Mouse (Mus musculus): ENCODE data around the gene Fam129a. TPM values are rescaled to one million over a fixed set of nuclear protein-coding genes. Genes with fewer than 3 reads are reported as not detected.
A peak's percentile ranks its signal among the peaks of the same experiment; 100 is the strongest.

Fam129a gene
- polyA plus RNA-seq, 1 experiment from 2014 or later, result 13.1 TPM

- no peak for DNase-seq (ENCODE audit: low spot score)
- Histone ChIP-seq H3K4me3 (ENCODE audit: low read depth, low read length) (no peak overlapping the region), H3K4me1 (ENCODE audit: insufficient read depth, low read depth, low read length) (peaks cover 17% of the 10 kb centered on the region; the same call in 1 of the 2 replicates), H3K27ac (ENCODE audit: low read length) (no peak overlapping the region), H3K9ac (replicated peaks; ENCODE audit: low read depth) (no peak overlapping the region), H3K9me3 (ENCODE audit: low read length) (no peaks in the 10 kb centered on the region), H3K4me2 (replicated peaks; ENCODE audit: low read depth, low read length) (no peak overlapping the region), H3K36me3 (ENCODE audit: insufficient read depth, low read length) (no peaks in the 10 kb centered on the region), H3K27me3 (replicated peaks; ENCODE audit: insufficient read depth, low read length) (no peaks in the 10 kb centered on the region)
- ATAC-seq, result no peak
- WGBS, result 65% methylated on average over 5 of the region's 5 CpGs
- TF ChIP-seq CTCF (IDR thresholded peaks at IDR 0.05) (no peak), EP300 (IDR thresholded peaks at IDR 0.05) (no peak)
These were observed 114.0 kb downstream of the Fam129a start for GRCm38 (mm10) chr1:151684978-151685377.

GRCm38 (mm10) chr1:151685666-151686309 is 114.8 kb downstream of the Fam129a start:
- Histone ChIP-seq H3K27ac (ENCODE audit: low read length) (no peak overlapping the region), H3K27me3 (replicated peaks; ENCODE audit: insufficient read depth, low read length) (no peaks in the 10 kb centered on the region), H3K9ac (replicated peaks; ENCODE audit: low read depth) (no peak overlapping the region), H3K36me3 (ENCODE audit: insufficient read depth, low read length) (no peaks in the 10 kb centered on the region), H3K4me2 (replicated peaks; ENCODE audit: low read depth, low read length) (no peak overlapping the region), H3K4me3 (ENCODE audit: low read depth, low read length) (no peak overlapping the region), H3K4me1 (ENCODE audit: insufficient read depth, low read depth, low read length) (peaks cover 17% of the 10 kb centered on the region; the same call in 1 of the 2 replicates), H3K9me3 (ENCODE audit: low read length) (no peaks in the 10 kb centered on the region)
- 26% methylated on average over 12 of the region's 12 CpGs for WGBS
- TF ChIP-seq EP300 (IDR thresholded peaks at IDR 0.05), result peak; percentile 73; the same call in 1 of the 2 replicates
- no peak for TF ChIP-seq CTCF (IDR thresholded peaks at IDR 0.05)
- ATAC-seq (0 out of 2 replicates have a peak, but pooled peaks have one; percentile 16), DNase-seq (ENCODE audit: low spot score) (peak; percentile 47)

DNA sequence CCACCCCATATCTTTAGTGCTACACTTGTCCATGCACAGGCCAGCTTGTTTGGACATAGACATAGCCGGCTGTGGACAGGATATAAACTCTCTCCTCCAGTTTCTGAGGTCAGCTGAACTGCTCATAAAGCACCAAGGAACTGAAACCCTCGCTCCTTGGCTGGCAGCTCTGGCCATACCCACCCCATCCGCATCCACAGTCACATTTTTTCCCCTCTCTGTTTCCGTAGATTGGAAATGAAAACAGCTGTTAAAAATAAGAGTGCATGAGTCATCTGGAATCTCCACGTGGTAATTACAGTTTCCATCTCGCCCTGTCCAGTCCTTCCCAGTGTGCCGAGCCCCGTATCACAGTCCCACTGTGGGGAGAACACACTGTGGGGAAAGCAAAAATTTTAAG is 115.7 kb downstream of the Fam129a start:
- Histone ChIP-seq H3K4me1 (ENCODE audit: insufficient read depth, low read depth, low read length) (peaks cover 17% of the 10 kb centered on the region; the same call in 1 of the 2 replicates), H3K36me3 (ENCODE audit: insufficient read depth, low read length) (no peaks in the 10 kb centered on the region), H3K9ac (replicated peaks; ENCODE audit: low read depth) (no peak overlapping the region), H3K27ac (ENCODE audit: low read length) (peak overlapping the region; percentile 32; the same call in 1 of the 2 replicates), H3K9me3 (ENCODE audit: low read length) (no peaks in the 10 kb centered on the region), H3K4me2 (replicated peaks; ENCODE audit: low read depth, low read length) (no peak overlapping the region), H3K4me3 (ENCODE audit: low read depth, low read length) (no peak overlapping the region), H3K27me3 (replicated peaks; ENCODE audit: insufficient read depth, low read length) (no peaks in the 10 kb centered on the region)
- ATAC-seq (peak; percentile 66), DNase-seq (ENCODE audit: low spot score) (peak; percentile 88)
- no peak for TF ChIP-seq CTCF (IDR thresholded peaks at IDR 0.05)
- no peak; the same call in 1 of the 2 replicates for TF ChIP-seq EP300 (IDR thresholded peaks at IDR 0.05)
- 6% methylated on average over 8 of the region's 8 CpGs for WGBS

- no peak for ATAC-seq
- no peak overlapping the region for H3K9ac ChIP-seq (replicated peaks; ENCODE audit: low read depth)
- TF ChIP-seq EP300 (IDR thresholded peaks at IDR 0.05) (no peak), CTCF (IDR thresholded peaks at IDR 0.05) (no peak)
- H3K4me1 ChIP-seq (ENCODE audit: insufficient read depth, low read depth, low read length), result peaks cover 17% of the 10 kb centered on the region; the same call in 1 of the 2 replicates
- WGBS, result 53% methylated on average over 5 of the region's 5 CpGs
- H3K27me3 ChIP-seq (replicated peaks; ENCODE audit: insufficient read depth, low read length), result no peaks in the 10 kb centered on the region
- peak overlapping the region; percentile 59 for H3K27ac ChIP-seq (ENCODE audit: low read length)
- H3K4me3 ChIP-seq (ENCODE audit: low read depth, low read length), result no peak overlapping the region
- no peak for DNase-seq (ENCODE audit: low spot score)
- no peaks in the 10 kb centered on the region for H3K36me3 ChIP-seq (ENCODE audit: insufficient read depth, low read length)
- no peak overlapping the region for H3K4me2 ChIP-seq (replicated peaks; ENCODE audit: low read depth, low read length)
- H3K9me3 ChIP-seq (ENCODE audit: low read length), result no peaks in the 10 kb centered on the region
These were observed 118.0 kb downstream of the Fam129a start for GRCm38 (mm10) chr1:151689032-151689431.

GRCm38 (mm10) chr1:151689561-151689960 is 118.6 kb downstream of the Fam129a start:
- Histone ChIP-seq H3K4me2 (replicated peaks; ENCODE audit: low read depth, low read length) (no peak overlapping the region), H3K27me3 (replicated peaks; ENCODE audit: insufficient read depth, low read length) (no peaks in the 10 kb centered on the region), H3K4me1 (ENCODE audit: insufficient read depth, low read depth, low read length) (peaks cover 17% of the 10 kb centered on the region; the same call in 1 of the 2 replicates), H3K9ac (replicated peaks; ENCODE audit: low read depth) (no peak overlapping the region), H3K9me3 (ENCODE audit: low read length) (no peaks in the 10 kb centered on the region), H3K4me3 (ENCODE audit: low read depth, low read length) (no peak overlapping the region), H3K36me3 (ENCODE audit: insufficient read depth, low read length) (no peaks in the 10 kb centered on the region), H3K27ac (ENCODE audit: low read length) (peak overlapping the region; percentile 59)
- TF ChIP-seq CTCF (IDR thresholded peaks at IDR 0.05) (peak; percentile 25; the same call in 1 of the 2 replicates), EP300 (IDR thresholded peaks at IDR 0.05) (no peak)
- ATAC-seq, result peak; percentile 52
- peak; percentile 66 for DNase-seq (ENCODE audit: low spot score)
- WGBS, result 32% methylated on average over 8 of the region's 8 CpGs

GRCm38 (mm10) chr1:151690061-151690460 is 119.1 kb downstream of the Fam129a start:
- Histone ChIP-seq H3K27ac (ENCODE audit: low read length) (peak overlapping the region; percentile 59), H3K9ac (replicated peaks; ENCODE audit: low read depth) (no peak overlapping the region), H3K4me1 (ENCODE audit: insufficient read depth, low read depth, low read length) (peaks cover 17% of the 10 kb centered on the region; the same call in 1 of the 2 replicates), H3K9me3 (ENCODE audit: low read length) (no peaks in the 10 kb centered on the region), H3K27me3 (replicated peaks; ENCODE audit: insufficient read depth, low read length) (no peaks in the 10 kb centered on the region), H3K36me3 (ENCODE audit: insufficient read depth, low read length) (no peaks in the 10 kb centered on the region), H3K4me2 (replicated peaks; ENCODE audit: low read depth, low read length) (no peak overlapping the region), H3K4me3 (ENCODE audit: low read depth, low read length) (no peak overlapping the region)
- DNase-seq (ENCODE audit: low spot score) (peak; percentile 57), ATAC-seq (peak; percentile 55)
- 42% methylated on average over 6 of the region's 6 CpGs for WGBS
- TF ChIP-seq EP300 (IDR thresholded peaks at IDR 0.05) (peak; percentile 4; the same call in 1 of the 2 replicates), CTCF (IDR thresholded peaks at IDR 0.05) (no peak)

All from lung, postnatal 0 days (tissue).